Mouse (Mus musculus): ENCODE results near the gene Tm9sf3. TPM values are rescaled to one million over a fixed set of nuclear protein-coding genes. Genes with fewer than 3 reads are reported as not detected.

The Tm9sf3 gene
- total and polyA plus RNA-seq, 3 experiments, result 34.3 to 114 (median 103) TPM

DNA sequence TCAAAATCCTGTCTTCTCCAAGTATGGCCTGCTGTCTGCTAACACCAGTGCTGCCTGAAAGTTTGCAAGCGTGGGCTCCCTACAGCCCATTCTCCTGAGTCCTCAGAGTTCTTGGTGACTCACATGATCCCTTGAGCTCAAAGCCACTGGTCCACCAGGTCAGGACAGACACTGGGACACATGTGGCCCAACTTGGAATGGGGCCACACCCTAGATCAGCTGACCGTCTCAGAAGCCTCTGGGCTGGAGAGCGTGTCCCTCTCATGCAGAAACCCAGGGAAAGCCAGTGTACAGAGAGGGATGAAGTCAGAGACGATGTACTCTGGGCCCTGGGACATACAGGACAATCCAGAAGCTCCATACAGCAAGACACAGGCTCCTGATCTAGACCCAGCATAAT is 18.4 kb upstream of the Tm9sf3 start:
- Histone ChIP-seq H3K9me3 (replicated peaks; ENCODE audit: insufficient read depth, low read length) (no peaks in the 10 kb centered on the region), H3K36me3 (ENCODE audit: control insufficient read depth in 1 of 2, insufficient read depth in 2 of 2, low read length in 2 of 2) (no peaks in the 10 kb centered on the region), H3K4me3 (ENCODE audit: control insufficient read depth in 1 of 2, insufficient read depth in 1 of 2, low read depth in 2 of 2, low read length in 2 of 2) (no peak overlapping the region), H3K4me1 (ENCODE audit: control insufficient read depth in 1 of 2, insufficient read depth in 2 of 2, low read length in 2 of 2) (no peaks in the 10 kb centered on the region), H3K79me2 (ENCODE audit: control insufficient read depth, insufficient read depth, low read length, poor library complexity) (no peaks in the 10 kb centered on the region), H3K27ac (ENCODE audit: control insufficient read depth, low read depth, low read length) (no peak overlapping the region), H3K9ac (ENCODE audit: control insufficient read depth, low read depth, low read length, poor library complexity, severe bottlenecking) (no peak overlapping the region), H3K27me3 (ENCODE audit: control insufficient read depth in 1 of 2, insufficient read depth in 2 of 2, low read length in 2 of 2) (no peaks in the 10 kb centered on the region; a peak in 1 of 4 replicates)
- DNase-seq (ENCODE audit: low read depth, low spot score), result no peak
- TF ChIP-seq ZMIZ1 (IDR thresholded peaks at IDR 0.05; ENCODE audit: low read depth, low read length) (no peak), NELFE (IDR thresholded peaks at IDR 0.05; ENCODE audit: low read depth, low read length) (no peak), MAX (IDR thresholded peaks at IDR 0.05; ENCODE audit: low read length) (no peak), TBP (IDR thresholded peaks at IDR 0.05; ENCODE audit: low read depth, low read length) (no peak), KAT2A (conservative IDR thresholded peaks at IDR 0.05; ENCODE audit: low read depth, low read length) (no peak), ZNF384 (IDR thresholded peaks at IDR 0.05; ENCODE audit: low read depth, low read length) (no peak), GATA1 (IDR thresholded peaks at IDR 0.05; ENCODE audit: low read depth, low read length) (no peak), HCFC1 (IDR thresholded peaks at IDR 0.05; ENCODE audit: low read depth, low read length) (no peak), NRF1 (IDR thresholded peaks at IDR 0.05; ENCODE audit: insufficient read depth, low read depth, low read length, poor library complexity, severe bottlenecking) (no peak), MEF2A (IDR thresholded peaks at IDR 0.05; ENCODE audit: extremely low read depth, insufficient replicate concordance, low read depth, low read length, poor library complexity, severe bottlenecking) (no peak), RAD21 (IDR thresholded peaks at IDR 0.05; ENCODE audit: low read depth, low read length) (no peak), BHLHE40 (IDR thresholded peaks at IDR 0.05; ENCODE audit: borderline replicate concordance, low read depth, low read length) (no peak), POLR2A (IDR thresholded peaks at IDR 0.05; ENCODE audit: control insufficient read depth in 1 of 2, insufficient read depth in 1 of 2, low read depth in 1 of 2, low read length in 2 of 2, poor library complexity in 1 of 2) (no peak), USF2 (IDR thresholded peaks at IDR 0.05; ENCODE audit: borderline replicate concordance in 1 of 2, insufficient read depth in 1 of 2, low read depth in 1 of 2, low read length in 2 of 2) (no peak), CTCF (IDR thresholded peaks at IDR 0.05 in 2 of 3, conservative IDR thresholded peaks at IDR 0.05 in 1 of 3; ENCODE audit: control insufficient read depth in 1 of 3, insufficient read depth in 1 of 3, low read depth in 2 of 3, low read length in 3 of 3, poor library complexity in 1 of 3, severe bottlenecking in 1 of 3) (no peak)

- H3K36me3 ChIP-seq (ENCODE audit: control insufficient read depth in 1 of 2, insufficient read depth in 2 of 2, low read length in 2 of 2), result no peaks in the 10 kb centered on the region
- no peaks in the 10 kb centered on the region for H3K79me2 ChIP-seq (ENCODE audit: control insufficient read depth, insufficient read depth, low read length, poor library complexity)
- no peaks in the 10 kb centered on the region for H3K4me1 ChIP-seq (ENCODE audit: control insufficient read depth in 1 of 2, insufficient read depth in 2 of 2, low read length in 2 of 2)
- H3K4me3 ChIP-seq (ENCODE audit: control insufficient read depth in 1 of 2, insufficient read depth in 1 of 2, low read depth in 2 of 2, low read length in 2 of 2), result no peak overlapping the region
- TF ChIP-seq RCOR1 (IDR thresholded peaks at IDR 0.05; ENCODE audit: low read depth, low read length) (no peak), TBP (IDR thresholded peaks at IDR 0.05; ENCODE audit: low read depth, low read length) (no peak), EP300 (IDR thresholded peaks at IDR 0.05; ENCODE audit: low read depth in 1 of 2, low read length in 2 of 2) (no peak), MAZ (IDR thresholded peaks at IDR 0.05; ENCODE audit: low read depth, low read length) (no peak), E2F4 (IDR thresholded peaks at IDR 0.05; ENCODE audit: borderline replicate concordance, low read depth, low read length) (no peak), MYB (IDR thresholded peaks at IDR 0.05; ENCODE audit: low read depth, low read length) (no peak)
- no peaks in the 10 kb centered on the region for H3K27me3 ChIP-seq (ENCODE audit: control insufficient read depth in 1 of 2, insufficient read depth in 2 of 2, low read length in 2 of 2)
- no peaks in the 10 kb centered on the region for H3K9me3 ChIP-seq (replicated peaks; ENCODE audit: insufficient read depth, low read length)
- no peak for DNase-seq (ENCODE audit: low read depth, low spot score)
- no peak overlapping the region for H3K9ac ChIP-seq (ENCODE audit: control insufficient read depth, low read depth, low read length, poor library complexity, severe bottlenecking)
- H3K27ac ChIP-seq (ENCODE audit: control insufficient read depth, low read depth, low read length), result no peak overlapping the region
Measured at GRCm38 (mm10) chr19:41279724-41280244, 16.0 kb upstream of the Tm9sf3 start.
